Mouse (Mus musculus) v-Abl transformed pro-B cells (cell line): ENCODE measurements around the gene Gna12.

Experiments used
- in situ Hi-C, 2 experiments: fragments of 400-800 bp; cut with MboI; formaldehyde crosslinking; loops; one replicate each; pipeline ENCODE4 v1.15.1; 2025; ENCODE audit not compliant: unreplicated experiment in 2 of 2

Gna12 gene

GRCm38 (mm10) chr5:140830314-140831063, at the start of gene Gna12:
Gene Gna12, minus strand, starts transcription at chr5:140830431.
- in situ Hi-C loops = loop anchor here (5.0 to 25.0 kb wide), 2 partner anchors 83 to 1807 kb away; partner anchors contain the start of gene Wipi2 (in 1 of the 2)

GRCm38 (mm10) chr5:140878644-140879043, 48.4 kb upstream of the Gna12 start:
- in situ Hi-C loops = loop anchor here (5.0 kb wide), 2 partner anchors 64 to 69 kb away; no protein-coding TSS in a partner anchor

- in situ Hi-C loops = loop anchor here (5.0 kb wide), 2 partner anchors 203 to 1448 kb away; no protein-coding TSS in a partner anchor
Measured at GRCm38 (mm10) chr5:140873736-140874307, 43.6 kb upstream of the Gna12 start.

GRCm38 (mm10) chr5:140873039-140873551, 42.9 kb upstream of the Gna12 start:
- in situ Hi-C loops = loop anchor here (5.0 kb wide), 2 partner anchors 204 to 1449 kb away; no protein-coding TSS in a partner anchor

GRCm38 (mm10) chr5:140872532-140873038, 42.4 kb upstream of the Gna12 start:
- in situ Hi-C loops = loop anchor here (5.0 kb wide), 2 partner anchors 205 to 1450 kb away; no protein-coding TSS in a partner anchor

GRCm38 (mm10) chr5:140871241-140871640, 41.0 kb upstream of the Gna12 start:
- in situ Hi-C loops = loop anchor here (5.0 kb wide), 2 partner anchors 206 to 1451 kb away; no protein-coding TSS in a partner anchor

GRCm38 (mm10) chr5:140869034-140869433, 38.8 kb upstream of the Gna12 start:
- in situ Hi-C loops = no loop called here

GRCm38 (mm10) chr5:140859730-140860129, 29.5 kb upstream of the Gna12 start:
- in situ Hi-C loops = loop anchor here (5.0 to 10.0 kb wide), 4 partner anchors 105 to 317 kb away; no protein-coding TSS in a partner anchor

- in situ Hi-C loops = loop anchor here (5.0 to 10.0 kb wide), 4 partner anchors 104 to 316 kb away; no protein-coding TSS in a partner anchor
Measured at GRCm38 (mm10) chr5:140858335-140858734, 28.1 kb upstream of the Gna12 start.

- in situ Hi-C loops = loop anchor here (5.0 to 10.0 kb wide), 4 partner anchors 103 to 315 kb away; no protein-coding TSS in a partner anchor
Measured at GRCm38 (mm10) chr5:140857432-140858154, 27.4 kb upstream of the Gna12 start.

- in situ Hi-C loops = loop anchor here (5.0 to 10.0 kb wide), 4 partner anchors 101 to 314 kb away; no protein-coding TSS in a partner anchor
Measured at GRCm38 (mm10) chr5:140855909-140856530, 25.8 kb upstream of the Gna12 start.

GRCm38 (mm10) chr5:140854700-140855099, 24.5 kb upstream of the Gna12 start:
- in situ Hi-C loops = loop anchor here (5.0 to 10.0 kb wide), 4 partner anchors 100 to 312 kb away; no protein-coding TSS in a partner anchor

GRCm38 (mm10) chr5:140853723-140854122, 23.5 kb upstream of the Gna12 start:
- in situ Hi-C loops = loop anchor here (10.0 kb wide), 3 partner anchors 99 to 309 kb away; no protein-coding TSS in a partner anchor

- in situ Hi-C loops = loop anchor here (10.0 kb wide), 3 partner anchors 98 to 308 kb away; no protein-coding TSS in a partner anchor
Measured at GRCm38 (mm10) chr5:140852435-140852996, 22.3 kb upstream of the Gna12 start.

GRCm38 (mm10) chr5:140847300-140847729, 17.1 kb upstream of the Gna12 start:
- in situ Hi-C loops = loop anchor here (5.0 to 25.0 kb wide), 3 partner anchors 1475 to 1790 kb away; partner anchors contain the start of gene Wipi2 (in 1 of the 2)

GRCm38 (mm10) chr5:140841942-140842341, 11.7 kb upstream of the Gna12 start:
- in situ Hi-C loops = loop anchor here in 1 of 2 experiments (25.0 kb wide), 1 partner anchor 1795 kb away; the partner anchor contains the start of gene Wipi2

- in situ Hi-C loops = loop anchor here (5.0 to 25.0 kb wide), 2 partner anchors 84 to 1806 kb away; partner anchors contain the start of gene Wipi2 (in 1 of the 2)
Measured at GRCm38 (mm10) chr5:140831064-140831431, 817 bp upstream of the Gna12 start.

- in situ Hi-C loops = loop anchor here (5.0 to 25.0 kb wide), 2 partner anchors 83 to 1807 kb away; partner anchors contain the start of gene Wipi2 (in 1 of the 2)
Measured at GRCm38 (mm10) chr5:140829911-140830294, 328 bp downstream of the Gna12 start.
